Mouse (Mus musculus) heart, adult 2 months (tissue): ENCODE measurements at regions not wholly inside any gene's neighbourhood (a gene's known extent, or its start where the extent isn't known, plus 50 kb on each side); places are given as distances from the start of the nearest gene placed in this dataset.

Experiments used
- DNase-seq, 2 experiments: peaks; one replicate each; pipeline ENCODE4 v3.0.0; 2021
- H3K27ac ChIP-seq: fragments of 200-600 bp; 2 replicates; pipeline ENCODE4 v1.8.1; 2022
- H3K27me3 ChIP-seq: fragments of 200-500 bp; 2 replicates; pipeline ENCODE4 v1.6.1; 2012; ENCODE audit warnings: mild to moderate bottlenecking, low read length, inconsistent platforms, mixed read lengths; ENCODE audit not compliant: control insufficient read depth, insufficient read depth
- H3K36me3 ChIP-seq: fragments of 200-500 bp; 2 replicates; pipeline ENCODE4 v1.6.1; 2012; ENCODE audit warnings: low read length, inconsistent platforms; ENCODE audit not compliant: control insufficient read depth, insufficient read depth
- H3K4me1 ChIP-seq: fragments of 200-500 bp; 2 replicates; pipeline ENCODE4 v1.6.1; 2011; ENCODE audit warnings: low read length; ENCODE audit not compliant: control insufficient read depth, insufficient read depth
- H3K4me3 ChIP-seq: fragments of 200-600 bp; 2 replicates; pipeline ENCODE4 v1.8.1; 2022
- H3K79me2 ChIP-seq: fragments of 200-500 bp; replicated peaks from 2 replicates; pipeline ENCODE4 v1.6.1; 2012; ENCODE audit warnings: mild to moderate bottlenecking, inconsistent platforms, low read length, moderate library complexity, mixed read lengths; ENCODE audit not compliant: control insufficient read depth, insufficient read depth
- H3K9ac ChIP-seq: fragments of 200-500 bp; 2 replicates; pipeline ENCODE4 v1.6.1; 2012; ENCODE audit warnings: low read depth, mild to moderate bottlenecking, control low read depth, inconsistent platforms, low read length, mixed read lengths
- CTCF ChIP-seq: fragments of 200-600 bp; IDR thresholded peaks from 2 replicates; pipeline ENCODE4 v1.8.1; 2022; ENCODE audit warnings: antibody characterized with exemption, mild to moderate bottlenecking, moderate library complexity
- EP300 ChIP-seq: fragments of 200-500 bp; IDR thresholded peaks from 2 replicates; pipeline ENCODE4 v1.6.1; 2011; ENCODE audit warnings: low read depth, low read length, control low read depth; ENCODE audit not compliant: insufficient read depth
- POLR2A ChIP-seq: fragments of 200-500 bp; IDR thresholded peaks from 2 replicates; pipeline ENCODE4 v1.6.1; 2011; ENCODE audit warnings: mild to moderate bottlenecking, low read depth, low read length, control low read depth; ENCODE audit not compliant: insufficient read depth
- WGBS: fragments of 180-500 bp; shearing (Covaris S2); methylation state at CpG from one replicate; pipeline ENCODE4 v1.1.7; 2018; 5-methylcytosine and 5-hydroxymethylcytosine counted together
- intact Hi-C: fragments of 180-260 bp; cut with DNase I; formaldehyde crosslinking; loops from one replicate; pipeline ENCODE4 v1.15.1; 2025

- TF ChIP-seq POLR2A (no peak), EP300 (no peak), CTCF (no peak)
- H3K9ac ChIP-seq = no peak overlapping the region
- H3K27ac ChIP-seq = no peak overlapping the region
- no peaks in the 10 kb centered on the region for H3K4me1 ChIP-seq
- no peaks in the 10 kb centered on the region for H3K36me3 ChIP-seq
- 85% methylated on average over 3 of the region's 3 CpGs for WGBS
- intact Hi-C loops = no loop called here
- H3K27me3 ChIP-seq = no peaks in the 10 kb centered on the region
- DNase-seq = no peak
- no peaks in the 10 kb centered on the region for H3K79me2 ChIP-seq
- H3K4me3 ChIP-seq = no peak overlapping the region
Observed at GRCm38 (mm10) chr3:148136791-148137251, 853.5 kb downstream of the Adgrl2 start.

GRCm38 (mm10) chr3:148134646-148135045 is 855.7 kb downstream of the Adgrl2 start:
- Histone ChIP-seq H3K9ac (no peak overlapping the region), H3K4me3 (no peak overlapping the region), H3K4me1 (no peaks in the 10 kb centered on the region), H3K27me3 (no peaks in the 10 kb centered on the region), H3K27ac (no peak overlapping the region), H3K36me3 (no peaks in the 10 kb centered on the region), H3K79me2 (no peaks in the 10 kb centered on the region)
- no peak for DNase-seq
- WGBS = 73% methylated on average over 2 of the region's 2 CpGs
- TF ChIP-seq CTCF (no peak), EP300 (no peak), POLR2A (no peak)
- intact Hi-C loops = no loop called here

GRCm38 (mm10) chr3:148115576-148115975 is 874.8 kb downstream of the Adgrl2 start:
- TF ChIP-seq EP300 (no peak), CTCF (no peak), POLR2A (no peak)
- intact Hi-C loops = no loop called here
- Histone ChIP-seq H3K4me3 (no peak overlapping the region), H3K36me3 (no peaks in the 10 kb centered on the region), H3K79me2 (no peaks in the 10 kb centered on the region), H3K27me3 (peaks cover 2% of the 10 kb centered on the region; the same call in 1 of the 2 replicates), H3K27ac (no peak overlapping the region), H3K9ac (no peak overlapping the region), H3K4me1 (no peaks in the 10 kb centered on the region)
- no peak for DNase-seq

DNA sequence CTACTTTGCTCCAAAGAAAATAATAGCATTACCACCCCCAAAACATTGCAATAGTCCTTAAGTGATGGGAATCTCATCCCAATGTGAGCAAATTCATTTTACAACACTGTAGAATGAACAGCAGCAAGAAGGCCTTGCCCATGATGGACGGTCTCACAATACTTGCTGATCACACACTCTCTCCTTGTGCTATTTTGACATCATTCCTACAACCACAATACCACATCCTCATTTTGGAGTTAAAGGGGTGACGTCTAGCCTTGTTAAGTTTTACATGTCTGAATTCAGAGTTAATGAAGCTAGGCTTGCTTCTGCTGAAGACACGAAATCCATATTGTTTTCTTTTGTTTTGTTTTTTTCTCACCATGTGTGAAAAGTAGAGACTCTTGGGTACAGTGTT is 878.2 kb downstream of the Adgrl2 start:
- Histone ChIP-seq H3K27ac (no peak overlapping the region), H3K4me3 (no peak overlapping the region), H3K27me3 (peaks cover 2% of the 10 kb centered on the region; the same call in 1 of the 2 replicates), H3K9ac (no peak overlapping the region), H3K79me2 (no peaks in the 10 kb centered on the region), H3K4me1 (no peaks in the 10 kb centered on the region), H3K36me3 (no peaks in the 10 kb centered on the region)
- DNase-seq = no peak
- intact Hi-C loops = no loop called here
- TF ChIP-seq POLR2A (no peak), CTCF (no peak), EP300 (no peak)
- 85% methylated on average over 3 of the region's 3 CpGs for WGBS

DNA sequence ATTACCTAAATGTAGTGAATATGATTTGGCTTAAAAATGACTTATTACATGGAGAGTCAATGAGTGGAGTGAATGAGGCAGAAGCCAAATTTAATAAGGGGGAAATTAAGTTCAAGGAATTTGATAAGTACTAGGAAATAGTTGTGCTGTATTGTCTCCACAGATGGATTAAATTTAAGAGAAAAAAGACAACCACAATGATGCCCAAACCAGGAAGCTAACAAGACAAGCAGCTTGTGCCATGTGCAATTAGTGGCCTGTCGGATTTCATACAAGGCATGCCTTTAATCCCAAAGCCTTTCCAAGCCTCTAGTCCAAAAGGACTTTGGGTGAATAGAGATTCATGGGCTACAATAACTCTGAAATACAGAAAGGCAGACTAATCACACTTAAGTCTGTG is 883.3 kb downstream of the Adgrl2 start:
- no peaks in the 10 kb centered on the region for H3K79me2 ChIP-seq
- TF ChIP-seq EP300 (no peak), CTCF (no peak), POLR2A (no peak)
- H3K4me1 ChIP-seq = no peaks in the 10 kb centered on the region
- no peaks in the 10 kb centered on the region for H3K36me3 ChIP-seq
- H3K27me3 ChIP-seq = peaks cover 2% of the 10 kb centered on the region; the same call in 1 of the 2 replicates
- no peak overlapping the region for H3K9ac ChIP-seq
- intact Hi-C loops = no loop called here
- no peak overlapping the region for H3K4me3 ChIP-seq
- no peak overlapping the region for H3K27ac ChIP-seq
- WGBS = 90% methylated on average over 1 of the region's 1 CpGs
- DNase-seq = no peak

DNA sequence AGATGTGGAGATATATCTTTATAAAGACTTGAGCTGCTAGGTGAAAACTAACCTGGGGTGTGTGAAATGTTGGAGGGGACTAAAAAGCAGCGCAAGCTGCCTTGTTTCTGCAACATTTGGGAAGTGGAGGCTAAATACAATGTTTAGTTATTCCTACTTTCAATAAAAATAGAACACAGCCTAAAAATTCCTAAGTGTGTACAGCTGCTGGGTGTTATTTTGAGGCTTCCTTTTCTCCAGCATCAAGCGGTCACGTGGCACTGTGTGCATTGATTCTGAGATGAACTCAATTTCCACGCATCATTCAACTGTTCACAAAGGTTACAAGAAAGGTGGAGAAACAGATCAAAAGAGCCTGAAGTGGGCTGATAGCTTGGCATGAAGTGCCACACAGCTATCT is 896.4 kb downstream of the Adgrl2 start:
- 84% methylated on average over 4 of the region's 4 CpGs for WGBS
- TF ChIP-seq EP300 = no peak
- TF ChIP-seq CTCF = no peak
- no peak for TF ChIP-seq POLR2A

DNA sequence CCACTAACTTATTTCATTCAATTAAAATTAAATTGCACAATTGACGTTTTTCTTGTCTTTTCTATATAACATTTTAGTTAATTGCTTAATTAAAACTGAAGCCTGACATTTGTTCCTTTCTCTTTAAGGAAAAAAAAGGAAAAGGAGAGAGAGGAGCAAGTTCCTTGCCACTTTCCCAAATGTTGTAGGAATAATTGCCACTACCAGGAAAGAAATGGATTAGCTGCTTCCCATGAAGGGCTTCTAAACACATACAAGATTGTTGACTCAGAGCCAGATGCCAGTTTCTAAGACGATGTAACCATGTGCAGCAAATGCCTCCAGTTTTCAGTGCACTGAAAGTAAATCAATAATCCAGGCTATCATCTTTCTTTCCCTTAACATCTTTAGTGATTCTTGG is 914.5 kb downstream of the Adgrl2 start:
- WGBS = 67% methylated on average over 2 of the region's 2 CpGs
- Histone ChIP-seq H3K27ac (no peak overlapping the region), H3K4me1 (no peaks in the 10 kb centered on the region), H3K36me3 (no peaks in the 10 kb centered on the region), H3K27me3 (no peaks in the 10 kb centered on the region), H3K79me2 (no peaks in the 10 kb centered on the region), H3K4me3 (no peak overlapping the region), H3K9ac (no peak overlapping the region)
- no peak for TF ChIP-seq POLR2A
- intact Hi-C loops = no loop called here
- DNase-seq = no peak

More for the DNA sequence above, 896.4 kb downstream of the Adgrl2 start:
- no peaks in the 10 kb centered on the region for H3K79me2 ChIP-seq
- no peak overlapping the region for H3K4me3 ChIP-seq
- H3K27ac ChIP-seq = no peak overlapping the region
- no peaks in the 10 kb centered on the region for H3K36me3 ChIP-seq
- intact Hi-C loops = no loop called here
- H3K9ac ChIP-seq = no peak overlapping the region
- no peaks in the 10 kb centered on the region for H3K4me1 ChIP-seq
- no peak for DNase-seq
- no peaks in the 10 kb centered on the region for H3K27me3 ChIP-seq
